In the genomic region with DNA sequence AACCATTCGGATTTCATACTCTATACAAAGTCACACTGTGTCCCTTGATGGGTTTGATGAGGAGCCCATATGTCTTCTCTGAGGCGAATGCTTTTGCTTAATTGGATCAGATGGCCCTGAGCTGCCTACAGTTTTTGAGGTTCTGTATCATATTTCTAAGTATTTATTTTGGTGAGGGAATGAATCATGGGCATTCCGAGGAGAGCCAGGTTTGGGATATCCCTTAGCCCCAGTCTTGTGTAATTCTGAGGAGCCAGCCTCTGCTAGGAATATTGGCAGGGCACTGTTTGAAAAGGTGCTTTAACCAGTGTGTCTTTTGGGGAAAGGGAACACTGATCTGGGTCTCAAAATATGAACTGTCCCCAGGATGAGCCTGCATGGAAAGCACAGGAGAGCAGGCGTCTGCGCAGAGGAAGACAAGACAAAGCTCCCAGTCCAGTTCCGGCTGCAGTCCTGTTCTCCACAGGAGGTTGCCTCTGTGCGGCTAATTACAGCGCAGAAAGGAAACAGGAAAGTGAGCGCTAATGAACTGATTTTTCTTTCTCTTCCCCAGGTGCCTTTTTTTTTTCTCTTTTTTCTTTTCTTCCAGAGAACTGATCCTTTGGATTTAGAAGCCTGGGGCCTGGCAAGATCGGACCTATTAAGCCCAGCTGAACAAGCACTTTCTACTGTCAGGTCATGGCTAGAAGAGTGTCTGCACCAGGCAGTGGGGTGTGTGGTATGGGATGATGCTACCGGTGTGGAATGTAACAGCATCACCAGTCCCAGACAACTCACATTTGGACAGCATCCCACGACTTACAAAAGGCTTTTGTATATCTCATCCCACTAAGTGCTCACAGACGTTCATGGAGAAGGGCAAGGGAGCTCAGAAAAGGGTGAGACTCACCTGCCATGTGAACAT, we compare ENCODE assay signal across 9 mouse cellular contexts.
DNase-seq lines count a peak whose midpoint lies in the region; ATAC-seq and TF ChIP-seq lines count a peak whose summit lies in the region.
"Had no signal": no experiment of that assay in that cellular context is flagged by ENCODE, and none has a peak within 500 bp of the region (broad histone marks: within the 10 kb centered on the region; RNA-seq: fewer than 3 reads in every experiment).

No protein-coding gene starts in this region.

- H3K36me3 ChIP-seq in heart, embryonic 12.5 days: peaks cover 5% of the 10 kb centered on the region
- no peaks in the 10 kb centered on the region for H3K36me3 ChIP-seq in stomach, embryonic 15.5 days
- H3K36me3 ChIP-seq in stomach, postnatal 0 days (ENCODE audit: control insufficient read depth, insufficient read depth, low read length): no peaks in the 10 kb centered on the region
- no peaks in the 10 kb centered on the region for H3K36me3 ChIP-seq in hindbrain, embryonic 15.5 days
- no peaks in the 10 kb centered on the region for H3K36me3 ChIP-seq in lung, postnatal 0 days (ENCODE audit: insufficient read depth, low read length)

- no peak overlapping the region for H3K4me2 ChIP-seq in heart, embryonic 12.5 days
- H3K4me2 ChIP-seq in stomach, embryonic 15.5 days: no peak overlapping the region
- H3K4me2 ChIP-seq in stomach, postnatal 0 days (replicated peaks; ENCODE audit: low read depth): no peak overlapping the region
- no peak overlapping the region for H3K4me2 ChIP-seq in hindbrain, embryonic 15.5 days
- no peak overlapping the region for H3K4me2 ChIP-seq in lung, postnatal 0 days (replicated peaks; ENCODE audit: low read depth, low read length)

- no peak overlapping the region for H3K4me3 ChIP-seq in heart, embryonic 12.5 days
- no peak overlapping the region for H3K4me3 ChIP-seq in stomach, embryonic 15.5 days (replicated peaks)
- no peak overlapping the region for H3K4me3 ChIP-seq in stomach, postnatal 0 days (ENCODE audit: low read depth, low read length)
- no peak overlapping the region for H3K4me3 ChIP-seq in hindbrain, embryonic 15.5 days
- H3K4me3 ChIP-seq in lung, postnatal 0 days (ENCODE audit: low read depth, low read length): no peak overlapping the region

- peaks cover 9% of the 10 kb centered on the region for H3K4me1 ChIP-seq in heart, embryonic 12.5 days (replicated peaks)
- no peaks in the 10 kb centered on the region for H3K4me1 ChIP-seq in stomach, embryonic 15.5 days
- no peaks in the 10 kb centered on the region for H3K4me1 ChIP-seq in stomach, postnatal 0 days (replicated peaks; ENCODE audit: control insufficient read depth, insufficient read depth)
- peaks cover 5% of the 10 kb centered on the region; the same call in 1 of the 2 replicates for H3K4me1 ChIP-seq in hindbrain, embryonic 15.5 days (replicated peaks)
- H3K4me1 ChIP-seq in lung, postnatal 0 days (ENCODE audit: insufficient read depth, low read depth, low read length): no peaks in the 10 kb centered on the region

- 49% methylated on average over 13 of the region's 13 CpGs for WGBS in heart, embryonic 12.5 days
- 51% methylated on average over 13 of the region's 13 CpGs for WGBS in stomach, embryonic 15.5 days
- WGBS in stomach, postnatal 0 days: 47% methylated on average over 13 of the region's 13 CpGs
- 31% methylated on average over 13 of the region's 13 CpGs for WGBS in hindbrain, embryonic 15.5 days
- WGBS in lung, postnatal 0 days: 46% methylated on average over 13 of the region's 13 CpGs

- no peaks in the 10 kb centered on the region for H3K9me3 ChIP-seq in heart, embryonic 12.5 days (replicated peaks)
- H3K9me3 ChIP-seq in stomach, embryonic 15.5 days: no peaks in the 10 kb centered on the region
- H3K9me3 ChIP-seq in stomach, postnatal 0 days (ENCODE audit: control insufficient read depth, low read length): no peaks in the 10 kb centered on the region
- no peaks in the 10 kb centered on the region for H3K9me3 ChIP-seq in hindbrain, embryonic 15.5 days
- H3K9me3 ChIP-seq in lung, postnatal 0 days (ENCODE audit: low read length): no peaks in the 10 kb centered on the region

- 0 out of 2 replicates have a peak overlapping the region, but pooled peaks have one; percentile 11 for H3K27ac ChIP-seq in heart, embryonic 12.5 days (ENCODE audit: poor library complexity, severe bottlenecking)
- no peak overlapping the region for H3K27ac ChIP-seq in stomach, embryonic 15.5 days
- H3K27ac ChIP-seq in stomach, postnatal 0 days (replicated peaks): no peak overlapping the region
- H3K27ac ChIP-seq in hindbrain, embryonic 15.5 days (replicated peaks): 0 out of 2 replicates have a peak overlapping the region, but pooled peaks have one; percentile 5
- no peak overlapping the region for H3K27ac ChIP-seq in lung, postnatal 0 days (ENCODE audit: low read length)
- H3K27ac ChIP-seq: kidney, postnatal 0 days had no signal

- intact Hi-C loops in heart, postnatal 14 days (cut with DNase I): no loop called here
- intact Hi-C loops in left cerebral cortex, postnatal 4 days (cut with DNase I): no loop called here

- H3K9ac ChIP-seq in heart, embryonic 12.5 days: no peak overlapping the region
- no peak overlapping the region for H3K9ac ChIP-seq in stomach, embryonic 15.5 days
- H3K9ac ChIP-seq in stomach, postnatal 0 days (ENCODE audit: low read length): no peak overlapping the region
- no peak overlapping the region for H3K9ac ChIP-seq in hindbrain, embryonic 15.5 days
- H3K9ac ChIP-seq in lung, postnatal 0 days (replicated peaks; ENCODE audit: low read depth): no peak overlapping the region

- TF ChIP-seq EP300 in stomach, postnatal 0 days (optimal IDR thresholded peaks at IDR 0.05): no peak
- no peak for TF ChIP-seq EP300 in lung, postnatal 0 days (IDR thresholded peaks at IDR 0.05)

- H3K27me3 ChIP-seq in heart, embryonic 12.5 days (replicated peaks): no peaks in the 10 kb centered on the region
- H3K27me3 ChIP-seq in stomach, embryonic 15.5 days (replicated peaks): no peaks in the 10 kb centered on the region
- H3K27me3 ChIP-seq in stomach, postnatal 0 days (ENCODE audit: control insufficient read depth, insufficient read depth, low read length): no peaks in the 10 kb centered on the region
- H3K27me3 ChIP-seq in hindbrain, embryonic 15.5 days: no peaks in the 10 kb centered on the region
- no peaks in the 10 kb centered on the region for H3K27me3 ChIP-seq in lung, postnatal 0 days (replicated peaks; ENCODE audit: insufficient read depth, low read length)

- 0 out of 2 replicates have a peak, but pooled peaks have one; percentile 42 for ATAC-seq in heart, embryonic 12.5 days (ENCODE audit: insufficient number of reproducible peaks, low FRiP score)
- peak; percentile 39; the same call in 1 of the 2 replicates for ATAC-seq in stomach, embryonic 15.5 days (ENCODE audit: insufficient read depth, low FRiP score, low read depth)
- no peak; the same call in 1 of the 2 replicates for ATAC-seq in stomach, postnatal 0 days (ENCODE audit: low FRiP score, low TSS enrichment)
- ATAC-seq in hindbrain, embryonic 15.5 days (ENCODE audit: low FRiP score, low read depth): no peak
- no peak for ATAC-seq in lung, postnatal 0 days

- TF ChIP-seq CTCF in stomach, postnatal 0 days (IDR thresholded peaks at IDR 0.05; ENCODE audit: low read depth): no peak
- TF ChIP-seq CTCF in lung, postnatal 0 days (IDR thresholded peaks at IDR 0.05): no peak

- no peak for DNase-seq in heart, postnatal 14 days
- DNase-seq in stomach, postnatal 0 days (ENCODE audit: low spot score): no peak
- peak; percentile 11 for DNase-seq in yolk sac, embryonic 10.5 days (ENCODE audit: low spot score)
- DNase-seq in left cerebral cortex, postnatal 4 days: no peak
- DNase-seq in lung, postnatal 0 days (ENCODE audit: low spot score): no peak

Comparison
In these comparisons a context has a peak if more than half of its experiments do, and no peak if none do; other contexts are left out.
1. ATAC-seq: peak in heart, embryonic 12.5 days (single experiment) and stomach, embryonic 15.5 days (single experiment); none in stomach, postnatal 0 days (single experiment), hindbrain, embryonic 15.5 days (single experiment) and lung, postnatal 0 days (single experiment).
2. H3K27ac ChIP-seq: peak in heart, embryonic 12.5 days (single experiment) and hindbrain, embryonic 15.5 days (single experiment); none in stomach, embryonic 15.5 days (single experiment), stomach, postnatal 0 days (single experiment) and lung, postnatal 0 days (single experiment).